Mouse (Mus musculus) forebrain, embryonic 14.5 days (tissue): ENCODE results near the gene Rab3ip. TPM values are rescaled to one million over a fixed set of nuclear protein-coding genes. Genes with fewer than 3 reads are reported as not detected.

ENCODE experiments used
- ATAC-seq: fragments of 200-750 bp; cut with Nextera tagmentation; 2 replicates; pipeline ENCODE4 v1.8.0; 2017; ENCODE audit warnings: mild to moderate bottlenecking, moderate library complexity
- DNase-seq: peaks from one replicate; pipeline ENCODE4 v3.0.0-alpha.2; 2015; ENCODE audit warnings: low spot score
- H3K27ac ChIP-seq: fragments of 300-500 bp; sonication (generic); 2 replicates; pipeline ENCODE4 v1.5.1; 2014; ENCODE audit warnings: low read depth, mild to moderate bottlenecking, control low read depth, low read length, moderate library complexity
- H3K27me3 ChIP-seq: fragments of 300-500 bp; sonication (generic); replicated peaks from 2 replicates; pipeline ENCODE4 v1.6.1; 2014; ENCODE audit warnings: low read length, control low read depth, mixed read lengths; ENCODE audit not compliant: control insufficient read depth, insufficient read depth
- H3K36me3 ChIP-seq: fragments of 300-500 bp; sonication (generic); 2 replicates; pipeline ENCODE4 v1.6.1; 2014; ENCODE audit warnings: low read length, control low read depth; ENCODE audit not compliant: control insufficient read depth, insufficient read depth
- H3K4me1 ChIP-seq: fragments of 300-500 bp; sonication (generic); 2 replicates; pipeline ENCODE4 v1.6.1; 2014; ENCODE audit warnings: antibody characterized with exemption, low read length, control low read depth; ENCODE audit not compliant: control insufficient read depth, insufficient read depth
- H3K4me2 ChIP-seq: fragments of 300-500 bp; sonication (generic); 2 replicates; pipeline ENCODE4 v1.6.1; 2014; ENCODE audit warnings: mild to moderate bottlenecking, control low read depth, low read length
- H3K4me3 ChIP-seq: fragments of 300-500 bp; sonication (generic); 2 replicates; pipeline ENCODE4 v1.5.1; 2014; ENCODE audit warnings: low read depth, low read length, control low read depth
- H3K9ac ChIP-seq: fragments of 300-500 bp; sonication (generic); 2 replicates; pipeline ENCODE4 v1.6.1; 2014; ENCODE audit warnings: mild to moderate bottlenecking, low read length, control low read depth, moderate library complexity
- H3K9me3 ChIP-seq: fragments of 300-500 bp; sonication (generic); replicated peaks from 2 replicates; pipeline ENCODE4 v1.6.1; 2016; ENCODE audit warnings: low read length, control low read depth, mixed read lengths; ENCODE audit not compliant: control insufficient read depth
- WGBS: fragments of 180-500 bp; shearing (Covaris S2); extraction: QIAGEN DNeasy Blood & Tissue Kit; methylation state at CpG from one replicate; pipeline ENCODE4 v1.1.7; 2014; 5-methylcytosine and 5-hydroxymethylcytosine counted together
- polyA plus RNA-seq: library from polyadenylated mRNA; unstranded; fragments of >200 nt; fragmentation: Nextera tagmentation; extraction: Ambion mirVana; gene quantifications from 2 replicates; pipeline ENCODE4 v1.2.1, GENCODE M21; 2014

Gene Rab3ip
- polyA plus RNA-seq, 1 experiment from 2014 or later = 37.3 TPM

GRCm38 (mm10) chr10:116930936-116931335 lies 19.6 kb downstream of the Rab3ip start:
- no peak for ATAC-seq
- DNase-seq = no peak
- WGBS = 86% methylated on average over 6 of the region's 7 CpGs
- H3K36me3 ChIP-seq = peaks cover 28% of the 10 kb centered on the region
- no peaks in the 10 kb centered on the region for H3K4me1 ChIP-seq
- no peaks in the 10 kb centered on the region for H3K9me3 ChIP-seq
- H3K27ac ChIP-seq = no peak overlapping the region
- no peak overlapping the region for H3K4me2 ChIP-seq
- no peak overlapping the region for H3K4me3 ChIP-seq
- no peak overlapping the region for H3K9ac ChIP-seq
- H3K27me3 ChIP-seq = no peaks in the 10 kb centered on the region

DNA sequence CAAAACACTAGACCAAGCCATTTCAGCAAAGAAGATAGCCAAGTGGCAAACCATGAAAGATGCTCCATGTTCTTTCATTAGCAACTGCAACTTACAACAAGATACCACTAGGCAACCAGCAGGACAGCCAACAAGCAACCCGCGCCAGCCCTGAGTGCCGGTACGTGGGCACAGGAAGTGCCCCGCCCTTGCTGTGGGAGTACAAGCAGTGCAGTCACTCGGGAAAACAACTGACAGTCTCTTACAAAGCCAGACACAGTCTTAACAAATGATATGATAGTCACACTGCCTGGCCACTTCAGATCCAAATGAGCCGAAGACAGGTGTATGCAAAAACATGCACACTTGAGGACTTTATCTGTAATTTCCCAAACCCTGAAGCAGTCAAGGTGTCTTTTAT lies 20.1 kb downstream of the Rab3ip start:
- H3K36me3 ChIP-seq = peaks cover 33% of the 10 kb centered on the region
- H3K9me3 ChIP-seq = no peaks in the 10 kb centered on the region
- 89% methylated on average over 7 of the region's 7 CpGs for WGBS
- no peak overlapping the region for H3K27ac ChIP-seq
- ATAC-seq (no peak), DNase-seq (no peak)
- no peak overlapping the region for H3K4me2 ChIP-seq
- H3K4me3 ChIP-seq = no peak overlapping the region
- no peaks in the 10 kb centered on the region for H3K4me1 ChIP-seq
- H3K27me3 ChIP-seq = no peaks in the 10 kb centered on the region
- H3K9ac ChIP-seq = no peak overlapping the region

- DNase-seq (no peak), ATAC-seq (no peak)
- Histone ChIP-seq H3K27me3 (no peaks in the 10 kb centered on the region), H3K9me3 (no peaks in the 10 kb centered on the region), H3K4me1 (no peaks in the 10 kb centered on the region), H3K4me2 (no peak overlapping the region), H3K27ac (no peak overlapping the region), H3K4me3 (no peak overlapping the region), H3K36me3 (peaks cover 42% of the 10 kb centered on the region), H3K9ac (no peak overlapping the region)
- 98% methylated on average over 3 of the region's 3 CpGs for WGBS
These were observed 21.7 kb downstream of the Rab3ip start for GRCm38 (mm10) chr10:116928826-116929225.

GRCm38 (mm10) chr10:116926428-116927113 lies 24.0 kb downstream of the Rab3ip start:
- WGBS = 81% methylated on average over 11 of the region's 11 CpGs
- ATAC-seq = no peak
- no peaks in the 10 kb centered on the region for H3K4me1 ChIP-seq

GRCm38 (mm10) chr10:116923651-116924495 lies 26.7 kb downstream of the Rab3ip start:
- ATAC-seq (no peak), DNase-seq (no peak)
- Histone ChIP-seq H3K4me2 (no peak overlapping the region), H3K27me3 (no peaks in the 10 kb centered on the region), H3K27ac (no peak overlapping the region), H3K36me3 (peaks cover 34% of the 10 kb centered on the region), H3K4me1 (no peaks in the 10 kb centered on the region), H3K9me3 (no peaks in the 10 kb centered on the region), H3K4me3 (no peak overlapping the region), H3K9ac (no peak overlapping the region)
- WGBS = 95% methylated on average over 19 of the region's 19 CpGs

More at GRCm38 (mm10) chr10:116926428-116927113, 24.0 kb downstream of the Rab3ip start:
- Histone ChIP-seq H3K4me3 (no peak overlapping the region), H3K4me2 (no peak overlapping the region), H3K27me3 (no peaks in the 10 kb centered on the region), H3K9me3 (no peaks in the 10 kb centered on the region), H3K27ac (no peak overlapping the region), H3K9ac (no peak overlapping the region), H3K36me3 (peaks cover 39% of the 10 kb centered on the region)
- no peak for DNase-seq

GRCm38 (mm10) chr10:116922161-116922560 lies 28.4 kb downstream of the Rab3ip start:
- H3K4me3 ChIP-seq = no peak overlapping the region
- ATAC-seq (no peak), DNase-seq (no peak)
- H3K4me2 ChIP-seq = no peak overlapping the region
- WGBS = 93% methylated on average over 15 of the region's 15 CpGs
- H3K27ac ChIP-seq = no peak overlapping the region
- H3K4me1 ChIP-seq = no peaks in the 10 kb centered on the region
- H3K36me3 ChIP-seq = peaks cover 38% of the 10 kb centered on the region
- H3K27me3 ChIP-seq = no peaks in the 10 kb centered on the region
- no peak overlapping the region for H3K9ac ChIP-seq
- H3K9me3 ChIP-seq = no peaks in the 10 kb centered on the region

GRCm38 (mm10) chr10:116921416-116921815 lies 29.2 kb downstream of the Rab3ip start:
- H3K36me3 ChIP-seq = peaks cover 33% of the 10 kb centered on the region
- H3K27ac ChIP-seq = no peak overlapping the region
- no peak for DNase-seq
- no peaks in the 10 kb centered on the region for H3K27me3 ChIP-seq
- no peak overlapping the region for H3K4me3 ChIP-seq
- ATAC-seq = no peak
- WGBS = 92% methylated on average over 15 of the region's 15 CpGs
- no peaks in the 10 kb centered on the region for H3K9me3 ChIP-seq
- no peak overlapping the region for H3K9ac ChIP-seq
- H3K4me2 ChIP-seq = no peak overlapping the region
- no peaks in the 10 kb centered on the region for H3K4me1 ChIP-seq

- Histone ChIP-seq H3K36me3 (peaks cover 33% of the 10 kb centered on the region), H3K4me1 (no peaks in the 10 kb centered on the region), H3K27ac (no peak overlapping the region), H3K9ac (no peak overlapping the region), H3K4me2 (no peak overlapping the region), H3K27me3 (no peaks in the 10 kb centered on the region), H3K4me3 (no peak overlapping the region), H3K9me3 (no peaks in the 10 kb centered on the region)
- DNase-seq (no peak), ATAC-seq (no peak)
- 95% methylated on average over 8 of the region's 8 CpGs for WGBS
These were observed 29.9 kb downstream of the Rab3ip start for GRCm38 (mm10) chr10:116920641-116921040.
